Mouse (Mus musculus) heart, adult 2 months (tissue): ENCODE data around the gene Morn2. TPM values are rescaled to one million over a fixed set of nuclear protein-coding genes. Genes with fewer than 3 reads are reported as not detected.

ENCODE experiments used
- DNase-seq, 2 experiments: peaks; one replicate each; pipeline ENCODE4 v3.0.0; 2021
- H3K27ac ChIP-seq: fragments of 200-600 bp; 2 replicates; pipeline ENCODE4 v1.8.1; 2022
- H3K27me3 ChIP-seq: fragments of 200-500 bp; 2 replicates; pipeline ENCODE4 v1.6.1; 2012; ENCODE audit warnings: mild to moderate bottlenecking, low read length, inconsistent platforms, mixed read lengths; ENCODE audit not compliant: control insufficient read depth, insufficient read depth
- H3K36me3 ChIP-seq: fragments of 200-500 bp; 2 replicates; pipeline ENCODE4 v1.6.1; 2012; ENCODE audit warnings: low read length, inconsistent platforms; ENCODE audit not compliant: control insufficient read depth, insufficient read depth
- H3K4me1 ChIP-seq: fragments of 200-500 bp; 2 replicates; pipeline ENCODE4 v1.6.1; 2011; ENCODE audit warnings: low read length; ENCODE audit not compliant: control insufficient read depth, insufficient read depth
- H3K4me3 ChIP-seq: fragments of 200-600 bp; 2 replicates; pipeline ENCODE4 v1.8.1; 2022
- H3K79me2 ChIP-seq: fragments of 200-500 bp; replicated peaks from 2 replicates; pipeline ENCODE4 v1.6.1; 2012; ENCODE audit warnings: mild to moderate bottlenecking, inconsistent platforms, low read length, moderate library complexity, mixed read lengths; ENCODE audit not compliant: control insufficient read depth, insufficient read depth
- H3K9ac ChIP-seq: fragments of 200-500 bp; 2 replicates; pipeline ENCODE4 v1.6.1; 2012; ENCODE audit warnings: low read depth, mild to moderate bottlenecking, control low read depth, inconsistent platforms, low read length, mixed read lengths
- CTCF ChIP-seq: fragments of 200-600 bp; IDR thresholded peaks from 2 replicates; pipeline ENCODE4 v1.8.1; 2022; ENCODE audit warnings: antibody characterized with exemption, mild to moderate bottlenecking, moderate library complexity
- EP300 ChIP-seq: fragments of 200-500 bp; IDR thresholded peaks from 2 replicates; pipeline ENCODE4 v1.6.1; 2011; ENCODE audit warnings: low read depth, low read length, control low read depth; ENCODE audit not compliant: insufficient read depth
- POLR2A ChIP-seq: fragments of 200-500 bp; IDR thresholded peaks from 2 replicates; pipeline ENCODE4 v1.6.1; 2011; ENCODE audit warnings: mild to moderate bottlenecking, low read depth, low read length, control low read depth; ENCODE audit not compliant: insufficient read depth
- WGBS: fragments of 180-500 bp; shearing (Covaris S2); methylation state at CpG from one replicate; pipeline ENCODE4 v1.1.7; 2018; 5-methylcytosine and 5-hydroxymethylcytosine counted together
- intact Hi-C: fragments of 180-260 bp; cut with DNase I; formaldehyde crosslinking; loops from one replicate; pipeline ENCODE4 v1.15.1; 2025
- polyA plus RNA-seq: library from polyadenylated mRNA; depleted of rRNA; stranded (reverse); fragments of >200 nt; gene quantifications from 2 replicates; pipeline ENCODE4 v1.2.3, GENCODE M21; 2012
- total RNA-seq, 2 experiments: library from RNA; stranded (reverse); gene quantifications; 2 replicates each; pipeline ENCODE4 v1.2.3; 2021

Gene Morn2
- total and polyA plus RNA-seq, 3 experiments: 9.1 to 15.6 (median 15.4) TPM

DNA sequence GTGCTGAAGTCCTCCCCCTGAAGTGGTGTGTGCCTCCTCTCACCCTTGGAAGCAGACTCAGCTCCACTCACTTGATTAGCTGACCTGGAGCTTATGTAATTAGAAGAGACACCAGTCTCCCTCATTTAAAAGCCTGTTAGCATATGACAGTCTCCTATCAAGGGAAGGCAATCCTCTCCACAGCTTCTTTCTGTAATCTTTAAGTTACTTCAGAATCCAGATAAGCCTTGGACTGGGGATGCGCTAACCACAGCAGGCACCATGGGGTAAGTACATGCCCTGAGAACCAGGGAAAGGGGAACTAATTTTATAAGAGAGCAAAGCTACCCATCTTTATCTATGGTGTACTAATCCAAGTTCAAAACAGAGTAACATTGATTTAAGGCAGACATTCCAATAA, 17.2 kb downstream of the Morn2 start, which contains the start of gene Arhgef33:
TSS of gene Arhgef33 (plus strand) at position 157 of the 400 bp plus-strand sequence.
- Histone ChIP-seq H3K27ac (no peak within 1 kb of the TSS), H3K79me2 (no peaks in the 10 kb centered on the region), H3K27me3 (no peaks in the 10 kb centered on the region), H3K4me1 (no peaks in the 10 kb centered on the region), H3K36me3 (no peaks in the 10 kb centered on the region), H3K4me3 (no peak within 1 kb of the TSS), H3K9ac (no peak within 1 kb of the TSS)
- WGBS: 96% methylated on average over 1 of the region's 1 CpGs
- no peak for TF ChIP-seq CTCF
- no peak for TF ChIP-seq EP300
- TF ChIP-seq POLR2A: no peak
- intact Hi-C loops: no loop called here
- no peak for DNase-seq

DNA sequence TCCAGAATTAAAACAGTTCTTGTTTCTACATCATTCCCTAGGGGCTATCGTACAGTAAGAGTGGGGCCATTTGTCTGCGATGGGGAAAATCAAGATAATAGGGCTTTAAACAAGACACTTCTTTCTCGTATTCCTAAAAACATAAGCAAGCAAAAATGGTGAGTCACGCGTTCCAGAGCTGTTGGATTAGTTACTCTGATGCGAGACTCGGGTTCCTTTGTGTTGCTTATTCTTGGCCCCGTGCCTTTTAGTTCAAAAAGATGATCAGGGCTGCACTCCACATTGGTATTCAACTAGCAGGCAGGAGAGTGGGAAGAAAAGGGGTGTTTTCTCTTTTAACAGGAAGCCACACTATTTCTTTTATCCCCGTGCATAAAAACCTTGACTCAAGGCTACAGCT, 21.8 kb downstream of the Morn2 start:
- H3K4me1 ChIP-seq: no peaks in the 10 kb centered on the region
- intact Hi-C loops: no loop called here
- no peaks in the 10 kb centered on the region for H3K79me2 ChIP-seq
- H3K27me3 ChIP-seq: no peaks in the 10 kb centered on the region
- no peaks in the 10 kb centered on the region for H3K36me3 ChIP-seq
- H3K27ac ChIP-seq: no peak overlapping the region
- no peak for DNase-seq
- TF ChIP-seq POLR2A (no peak), EP300 (no peak), CTCF (no peak)
- H3K9ac ChIP-seq: no peak overlapping the region
- H3K4me3 ChIP-seq: no peak overlapping the region
- WGBS: 41% methylated on average over 9 of the region's 9 CpGs

DNA sequence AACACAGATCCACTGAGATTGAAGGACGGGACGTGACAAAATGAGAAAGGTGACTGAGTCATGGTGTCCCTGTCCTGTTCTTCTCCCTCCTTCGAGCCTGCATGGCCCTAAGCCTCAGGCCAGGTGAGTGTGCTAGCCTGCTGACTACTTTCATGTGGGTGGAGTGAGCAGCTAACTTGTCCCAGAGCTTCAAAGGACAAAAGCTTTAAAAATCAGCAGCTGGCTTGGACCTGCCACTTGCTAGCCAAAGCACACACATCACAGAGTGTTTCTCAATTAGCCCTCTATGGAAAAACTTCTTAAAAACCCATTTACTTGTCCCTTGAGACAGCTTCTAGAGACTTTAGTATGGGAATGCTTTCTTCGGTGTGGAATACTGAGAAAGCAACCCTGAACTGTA, 22.4 kb downstream of the Morn2 start:
- intact Hi-C loops: no loop called here
- H3K27ac ChIP-seq: no peak overlapping the region
- H3K27me3 ChIP-seq: no peaks in the 10 kb centered on the region
- WGBS: 66% methylated on average over 4 of the region's 4 CpGs
- no peak overlapping the region for H3K9ac ChIP-seq
- no peaks in the 10 kb centered on the region for H3K79me2 ChIP-seq
- H3K36me3 ChIP-seq: no peaks in the 10 kb centered on the region
- no peak overlapping the region for H3K4me3 ChIP-seq
- no peaks in the 10 kb centered on the region for H3K4me1 ChIP-seq
- no peak for DNase-seq
- TF ChIP-seq CTCF: no peak
- TF ChIP-seq EP300: no peak
- no peak for TF ChIP-seq POLR2A

DNA sequence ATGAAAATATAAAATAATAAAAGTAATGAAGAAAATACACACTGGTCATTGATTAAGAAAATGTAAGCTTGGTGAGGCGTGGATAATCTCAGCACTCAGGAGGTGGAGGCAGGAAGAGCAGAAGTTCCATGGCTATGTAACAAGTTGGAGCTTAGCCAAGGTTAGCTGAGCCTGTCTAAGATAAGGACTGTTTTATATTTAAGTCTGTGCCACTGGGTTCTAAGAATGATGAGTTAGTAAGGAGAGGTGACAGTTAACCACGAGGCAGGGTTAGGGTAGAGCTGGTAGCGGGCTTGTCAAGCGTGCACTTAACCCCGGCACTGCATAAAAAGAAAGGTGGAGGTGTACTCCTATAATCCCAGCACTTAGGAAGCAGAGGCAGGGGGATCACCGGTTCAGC, 32.2 kb downstream of the Morn2 start:
- DNase-seq: no peak

DNA sequence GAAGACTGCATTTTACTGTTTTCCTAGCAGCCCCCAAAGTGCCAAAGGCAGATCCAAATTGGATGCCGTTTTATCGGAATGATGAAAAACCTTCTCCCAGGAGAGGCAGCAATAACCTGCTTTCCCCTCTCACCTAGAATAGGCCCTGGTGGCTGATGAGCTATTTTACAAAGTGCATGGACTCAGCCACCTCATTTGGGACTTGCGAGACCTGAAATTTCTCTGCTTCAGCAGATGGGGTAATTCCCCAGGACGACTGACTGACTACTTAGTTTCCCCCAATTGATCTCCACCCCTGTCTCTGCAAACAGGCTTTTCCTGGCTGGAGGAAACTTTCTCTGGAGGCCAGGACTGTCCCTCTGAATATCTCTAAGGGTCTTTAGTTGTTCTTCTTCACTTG, 33.0 kb downstream of the Morn2 start:
- no peaks in the 10 kb centered on the region for H3K27me3 ChIP-seq
- H3K27ac ChIP-seq: no peak overlapping the region
- TF ChIP-seq POLR2A: no peak
- TF ChIP-seq CTCF: no peak
- TF ChIP-seq EP300: no peak
- no peak for DNase-seq
- WGBS: 78% methylated on average over 4 of the region's 4 CpGs
- no peaks in the 10 kb centered on the region for H3K79me2 ChIP-seq
- intact Hi-C loops: no loop called here
- H3K4me1 ChIP-seq: peaks cover 2% of the 10 kb centered on the region; the same call in 1 of the 2 replicates
- H3K9ac ChIP-seq: no peak overlapping the region
- no peaks in the 10 kb centered on the region for H3K36me3 ChIP-seq
- H3K4me3 ChIP-seq: no peak overlapping the region

More for the DNA sequence above, 32.2 kb downstream of the Morn2 start:
- no peak for TF ChIP-seq EP300
- 52% methylated on average over 6 of the region's 6 CpGs for WGBS
- Histone ChIP-seq H3K27ac (no peak overlapping the region), H3K79me2 (no peaks in the 10 kb centered on the region), H3K4me3 (no peak overlapping the region), H3K9ac (no peak overlapping the region), H3K36me3 (no peaks in the 10 kb centered on the region), H3K4me1 (peaks cover 2% of the 10 kb centered on the region; the same call in 1 of the 2 replicates), H3K27me3 (no peaks in the 10 kb centered on the region)
- intact Hi-C loops: no loop called here

- 54% methylated on average over 8 of the region's 8 CpGs for WGBS
- H3K27me3 ChIP-seq: no peaks in the 10 kb centered on the region
- H3K27ac ChIP-seq: no peak overlapping the region
- intact Hi-C loops: no loop called here
- TF ChIP-seq EP300: no peak
- TF ChIP-seq POLR2A: no peak
- no peak for TF ChIP-seq CTCF
- no peaks in the 10 kb centered on the region for H3K36me3 ChIP-seq
- no peak for DNase-seq
- no peak overlapping the region for H3K4me3 ChIP-seq
- no peak overlapping the region for H3K9ac ChIP-seq
- peaks cover 2% of the 10 kb centered on the region; the same call in 1 of the 2 replicates for H3K4me1 ChIP-seq
- no peaks in the 10 kb centered on the region for H3K79me2 ChIP-seq
Measured at GRCm38 (mm10) chr17:80323658-80324057, 33.7 kb downstream of the Morn2 start.
